Mouse (Mus musculus) erythroblast, embryonic 14.5 days (primary cell): ENCODE measurements around the gene Nacc2.

Experiments used
- GATA1 ChIP-seq: IDR thresholded peaks from 2 replicates; pipeline ENCODE4 v1.6.1; 2012; ENCODE audit warnings: low read length, inconsistent platforms, mixed read lengths
- TAL1 ChIP-seq: IDR thresholded peaks from 3 replicates; pipeline ENCODE4 v1.6.1; 2012; ENCODE audit warnings: low read length, inconsistent platforms, mixed read lengths

DNA sequence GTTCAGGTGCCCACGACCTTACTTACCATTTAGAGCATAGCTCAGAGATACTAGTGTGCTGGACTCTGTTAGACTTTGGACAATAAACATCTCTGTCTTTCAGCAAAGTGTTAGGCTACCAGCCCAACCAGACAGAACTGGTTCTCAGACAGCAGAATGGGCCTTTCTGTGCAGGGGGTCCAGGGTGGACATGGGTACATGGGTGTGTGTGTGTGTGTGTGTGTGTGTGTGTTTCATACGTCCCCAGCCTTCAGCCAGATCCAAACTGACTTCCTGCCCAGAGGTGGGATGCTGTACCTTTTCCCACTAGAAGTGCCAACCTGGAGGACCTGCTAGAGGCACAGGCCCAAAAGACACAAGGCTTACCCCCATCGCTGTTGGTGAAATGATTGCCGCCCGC is 23.8 kb downstream of the Nacc2 start:
- TF ChIP-seq GATA1 (no peak), TAL1 (no peak)
